Mouse (Mus musculus): ENCODE measurements around the gene Dis3l2. TPM values are rescaled to one million over a fixed set of nuclear protein-coding genes. Genes with fewer than 3 reads are reported as not detected.
A peak's percentile ranks its signal among the peaks of the same experiment; 100 is the strongest.

Dis3l2 gene
- total RNA-seq (2021): 10 to 100 TPM; 25.1 to 25.6 TPM
- long read RNA-seq, experiment 1, transcript Dis3l2-202 (22 exons, 3,154 nt): major isoform, 8 of 22 reads
- long read RNA-seq, experiment 1, partial matches to known transcripts: 5 of 22 reads
- long read RNA-seq, experiment 1, other reads (novel, unspliced or antisense): 5 of 22 reads
- long read RNA-seq, experiment 2, transcript Dis3l2-202 (22 exons, 3,154 nt): major isoform, 5 of 17 reads
- long read RNA-seq, experiment 2, partial matches to known transcripts: 4 of 17 reads
- long read RNA-seq, experiment 2, other reads (novel, unspliced or antisense): 8 of 17 reads

DNA sequence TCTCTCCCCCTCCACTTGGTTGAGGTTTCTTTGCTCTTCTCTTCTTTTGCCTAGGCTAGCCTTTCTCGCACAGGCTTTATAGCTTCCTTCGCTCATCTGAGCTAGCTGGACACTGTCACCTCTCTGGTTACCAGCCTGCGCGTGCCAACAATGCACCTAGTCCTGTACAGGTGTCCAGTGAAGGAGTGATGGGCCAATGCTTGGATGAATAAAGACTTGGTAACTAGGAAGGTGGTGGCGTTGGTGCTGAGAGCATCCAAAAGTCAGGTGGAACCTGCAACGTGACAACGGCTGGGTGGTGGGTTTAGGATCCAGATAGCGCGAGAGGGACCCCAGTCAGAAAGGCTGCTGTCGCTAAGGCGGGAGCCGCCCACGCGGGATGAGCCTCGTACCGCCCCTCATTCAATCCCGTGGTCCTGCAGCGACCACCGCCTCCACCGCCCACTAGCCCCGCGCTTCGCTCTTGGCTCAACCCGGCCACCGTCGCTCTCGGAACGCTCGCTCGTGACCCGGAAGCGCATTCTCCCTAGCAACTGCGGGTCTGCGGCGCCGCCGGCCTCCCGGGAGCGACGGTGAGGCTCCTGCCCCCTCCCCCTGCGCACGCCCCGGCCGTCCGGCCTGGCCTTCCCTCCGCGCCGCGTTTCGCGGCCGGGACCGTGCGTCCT lies at the start of gene Dis3l2:
Gene Dis3l2 (plus strand): TSS at position 509 of the 665 bp plus-strand sequence.
- peak; percentile 86 to 92 for DNase-seq (ENCODE audit: low spot score in 2 of 2)

DNA sequence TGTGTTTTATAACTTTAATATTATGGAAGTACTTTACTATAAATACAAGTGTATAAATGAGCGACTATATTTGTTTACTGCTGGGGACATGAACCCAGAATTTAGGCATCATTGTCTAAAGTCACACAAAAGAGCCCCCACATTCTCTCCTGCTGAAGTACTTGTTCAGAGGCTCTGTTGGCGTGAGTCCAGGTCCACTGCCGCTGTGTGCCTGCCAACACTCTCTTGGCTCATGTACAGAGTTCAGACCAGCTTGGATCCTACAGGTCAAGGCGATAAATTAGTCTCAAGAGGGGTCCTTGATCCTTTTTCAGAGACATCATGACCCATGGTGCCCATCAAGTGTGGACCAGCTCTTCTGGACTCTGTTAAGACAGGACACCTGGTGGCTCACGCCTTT lies 46.5 kb upstream of the Dis3l2 start:
- DNase-seq (ENCODE audit: low spot score in 2 of 2): no peak

DNA sequence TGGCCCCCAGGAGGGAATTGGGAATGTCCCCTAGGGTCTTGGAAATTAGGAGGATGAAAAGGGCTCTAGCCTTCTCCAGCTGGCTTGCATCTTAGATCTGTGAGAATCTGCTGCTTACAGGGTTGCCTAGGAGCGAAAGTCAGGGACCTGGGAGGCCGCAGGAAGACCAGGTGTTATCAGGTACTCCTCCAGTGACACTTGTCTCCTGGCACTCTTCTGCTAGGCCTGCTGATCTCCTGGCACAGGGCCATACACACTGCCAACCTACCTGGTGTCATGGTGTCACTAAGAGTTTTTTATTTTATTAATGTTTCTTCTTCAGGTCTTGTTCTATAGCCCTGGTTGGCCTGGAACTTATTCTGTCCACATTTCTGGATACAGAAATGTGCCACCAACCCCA lies 38.5 kb upstream of the Dis3l2 start:
- no peak for DNase-seq (ENCODE audit: low spot score in 2 of 2)

DNA sequence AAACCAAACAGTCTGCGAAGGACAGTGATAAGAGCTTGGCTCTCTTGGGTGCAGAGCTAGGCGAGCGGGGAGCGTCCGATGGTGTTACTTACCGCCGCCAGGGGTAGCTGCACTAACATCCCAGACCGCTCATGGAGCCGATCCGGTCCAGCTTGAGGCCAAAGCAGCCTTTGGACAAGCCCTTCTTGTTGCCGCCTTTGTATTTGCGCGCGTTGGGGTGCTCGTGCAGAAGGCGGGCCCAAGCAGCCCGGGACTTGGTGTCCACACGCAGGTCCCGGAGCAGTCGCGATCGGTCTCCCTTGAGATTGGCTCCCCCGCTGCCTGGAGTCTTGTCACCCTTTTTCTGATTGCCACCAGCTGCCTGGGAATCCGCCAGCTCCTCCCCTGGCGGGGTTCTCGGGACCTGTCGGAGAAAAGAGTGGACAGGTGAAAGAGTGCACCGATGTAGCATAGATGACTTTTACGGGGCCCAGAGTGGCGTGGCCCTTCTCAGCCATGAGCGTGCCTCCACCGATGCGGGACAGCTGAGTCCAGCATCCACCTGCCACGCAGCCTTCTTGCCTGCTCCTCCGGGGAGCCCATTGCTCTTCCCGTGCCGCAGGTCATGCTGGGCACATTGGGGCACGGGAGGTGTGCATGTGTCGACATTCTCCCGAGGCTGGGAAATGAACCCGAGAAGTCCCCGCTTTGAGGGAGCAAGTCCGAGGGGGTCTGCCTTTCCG lies 33.9 kb upstream of the Dis3l2 start:
- peak; percentile 67 to 75 for DNase-seq (ENCODE audit: low spot score in 2 of 2)

DNA sequence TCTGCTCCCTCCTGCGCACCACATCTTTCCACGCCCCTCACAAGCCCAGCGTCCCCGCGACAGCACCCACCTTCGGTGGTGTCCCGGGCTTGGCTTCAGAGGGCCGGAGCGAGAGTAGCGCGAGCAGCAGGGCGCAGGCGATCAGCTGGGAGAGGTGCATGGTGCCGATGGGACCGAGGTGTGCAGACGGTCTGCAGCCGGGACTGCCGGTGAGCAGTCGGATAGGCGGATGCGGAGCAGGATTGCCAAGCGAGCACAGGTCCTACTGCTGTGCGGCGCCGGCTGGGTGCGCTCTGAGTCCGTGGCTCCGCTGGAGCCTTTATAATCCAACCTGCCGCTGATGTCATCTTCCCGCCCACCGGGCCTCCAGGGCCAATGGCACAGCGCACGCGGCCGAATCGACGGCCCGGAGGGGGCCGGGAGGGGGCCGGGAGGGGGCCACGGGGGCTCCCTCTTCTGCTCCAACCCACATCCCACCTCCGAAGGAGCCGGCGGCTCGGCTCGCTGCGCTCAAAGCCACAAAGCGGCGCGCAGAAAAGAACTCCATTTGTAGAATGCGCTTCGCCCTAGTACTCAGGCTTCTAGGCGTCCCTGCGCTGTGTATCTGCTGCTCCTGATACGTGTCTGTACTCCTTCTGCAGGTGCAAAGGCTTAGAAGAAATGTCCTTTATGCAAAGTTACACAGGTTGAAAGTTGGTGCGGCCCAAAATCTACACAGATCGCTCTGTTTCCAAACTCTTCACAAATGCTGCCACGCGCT lies 33.1 kb upstream of the Dis3l2 start, which contains the start of gene Nppc:
Gene Nppc (minus strand): TSS at position 293 of the 760 bp plus-strand sequence.
- DNase-seq (ENCODE audit: low spot score in 2 of 2): peak; percentile 74 to 86

DNA sequence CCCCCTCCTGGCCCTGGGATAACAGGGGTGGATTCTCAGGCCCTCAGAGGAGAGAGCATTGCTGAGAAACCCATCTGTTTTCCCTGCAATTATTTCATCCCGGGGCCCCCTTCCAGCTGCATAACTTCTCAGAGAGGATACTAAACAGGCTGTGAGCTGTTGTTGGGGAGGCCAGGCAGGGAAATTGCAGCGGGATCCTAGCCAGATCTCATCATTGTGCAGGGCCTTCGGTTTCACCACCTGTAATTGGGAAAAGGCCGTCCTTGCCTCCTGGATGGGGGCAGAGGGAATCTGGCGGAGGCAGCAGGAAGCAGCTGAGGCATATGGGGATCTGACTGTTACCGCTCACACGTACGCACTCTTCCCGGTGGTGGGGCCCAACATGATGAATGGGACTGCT lies 29.2 kb upstream of the Dis3l2 start:
- DNase-seq (ENCODE audit: low spot score in 2 of 2): no peak

DNA sequence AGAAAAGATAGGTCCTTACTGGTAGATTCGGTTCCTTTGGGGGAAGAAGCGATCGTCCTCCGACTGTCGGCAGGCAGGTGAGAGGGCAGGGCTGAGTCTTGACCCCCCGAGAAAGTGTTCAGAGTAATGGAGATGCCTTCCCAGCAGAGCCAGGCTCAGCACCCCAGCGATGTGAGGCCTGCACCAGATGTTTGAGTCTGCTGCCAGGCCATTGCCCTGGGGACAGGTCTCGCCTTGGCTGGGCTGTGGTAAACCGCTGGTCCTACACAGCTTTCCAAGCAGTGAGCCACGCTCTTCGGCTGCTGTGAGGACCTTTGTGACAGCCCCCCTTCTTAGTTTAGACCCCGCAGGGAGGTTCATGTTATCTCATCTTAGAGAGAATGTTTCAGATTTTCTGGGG lies 28.5 kb upstream of the Dis3l2 start:
- DNase-seq (ENCODE audit: low spot score in 2 of 2): no peak

DNA sequence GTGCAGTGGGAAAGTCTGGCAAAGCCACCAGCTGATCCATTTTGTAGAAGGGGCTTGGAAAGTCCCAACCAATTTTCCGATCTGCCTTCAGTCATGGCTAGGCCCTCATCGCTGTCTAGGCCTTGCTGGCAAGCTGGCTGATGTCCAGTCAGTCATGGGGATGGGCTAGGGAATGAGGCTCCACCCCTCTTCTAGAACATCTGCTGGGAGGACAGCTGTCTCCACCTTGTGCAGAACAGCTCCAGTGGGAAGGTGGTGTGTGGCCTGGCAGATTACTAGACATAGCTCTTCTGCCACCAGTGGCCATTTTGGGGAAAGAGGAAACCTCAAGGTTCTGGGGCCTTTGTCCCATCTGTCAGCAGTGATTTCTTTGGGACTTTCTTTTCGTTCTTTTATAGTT lies 26.0 kb upstream of the Dis3l2 start:
- DNase-seq (ENCODE audit: low spot score in 2 of 2): no peak

DNA sequence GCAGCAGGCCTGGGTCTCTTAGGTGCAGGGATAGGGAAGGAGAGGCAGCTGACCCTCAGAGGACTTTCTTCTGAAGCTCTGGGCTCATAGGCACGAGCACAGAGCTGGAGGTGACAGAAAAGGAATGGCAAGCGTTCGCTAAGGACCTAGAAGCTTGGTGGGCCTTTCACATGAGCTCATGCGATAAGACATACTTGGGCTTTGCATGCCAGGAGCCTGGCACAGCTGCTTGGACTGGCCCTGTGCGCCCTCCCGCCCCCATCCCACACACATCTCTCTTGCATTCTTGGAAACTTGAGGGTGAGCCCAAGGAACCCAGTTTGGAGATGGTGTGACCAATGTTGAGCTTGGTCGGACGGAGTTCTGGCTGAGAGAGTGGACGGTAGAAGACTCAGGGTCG lies 24.9 kb upstream of the Dis3l2 start:
- no peak for DNase-seq (ENCODE audit: low spot score in 2 of 2)

DNA sequence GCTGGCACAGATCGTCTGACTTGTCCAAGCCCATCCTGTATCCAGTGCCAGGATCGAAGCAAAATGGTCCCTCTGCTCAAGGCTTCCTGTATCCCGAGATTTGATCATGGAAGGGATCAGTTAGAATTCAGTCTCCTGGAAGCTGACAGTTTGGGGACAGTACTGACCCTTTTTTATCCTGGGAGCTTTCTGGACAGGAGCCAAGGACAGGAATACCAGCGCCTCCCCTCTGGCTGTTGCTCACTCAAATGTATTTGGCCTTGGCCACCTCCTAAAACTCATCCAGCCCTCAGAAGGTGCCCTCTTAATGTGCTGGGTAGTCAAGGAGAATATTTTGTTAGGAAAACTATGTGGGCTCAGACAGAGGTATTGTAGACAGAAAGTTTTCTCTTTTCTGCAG lies 16.4 kb upstream of the Dis3l2 start:
- DNase-seq (ENCODE audit: low spot score in 2 of 2): no peak

DNA sequence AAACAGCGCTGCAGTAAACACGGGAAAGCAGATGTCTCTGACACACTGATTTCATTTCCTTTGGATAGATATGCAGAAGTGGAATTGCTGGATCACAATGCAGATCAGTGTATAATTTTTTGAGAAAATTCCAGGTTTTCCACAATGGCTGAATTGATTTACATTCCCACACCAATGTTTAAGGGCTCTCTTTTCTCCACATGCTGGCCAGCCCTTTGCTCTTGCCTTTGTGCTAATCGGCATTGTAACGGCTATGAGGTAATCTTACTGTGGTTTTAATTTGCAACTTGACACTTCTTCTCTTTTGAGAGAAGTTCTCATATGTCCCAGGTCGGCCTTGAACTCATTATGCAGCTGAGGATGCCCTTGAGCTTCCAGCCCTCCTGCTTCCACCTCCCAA lies 12.6 kb upstream of the Dis3l2 start:
- no peak for DNase-seq (ENCODE audit: low spot score in 2 of 2)

DNA sequence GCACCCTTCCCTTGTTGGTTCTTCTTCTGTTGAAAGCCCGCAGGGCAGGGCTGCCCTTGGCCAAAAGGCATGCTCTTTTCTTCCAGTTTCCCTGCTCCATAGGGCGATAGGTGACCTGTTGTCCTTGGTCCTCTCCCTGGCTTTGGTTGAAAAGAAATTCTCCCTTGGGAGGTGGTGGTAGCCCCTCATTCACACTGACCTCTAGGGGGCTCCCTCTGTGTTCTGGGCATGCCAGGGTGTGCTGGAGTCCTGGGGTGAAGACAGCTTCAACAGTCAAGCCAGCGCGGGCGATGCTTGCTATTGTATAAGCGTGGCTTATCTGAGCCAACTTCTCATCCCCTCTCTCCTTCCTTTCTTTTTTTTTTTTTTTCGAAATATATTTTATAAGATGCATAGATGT lies 6.7 kb upstream of the Dis3l2 start:
- DNase-seq (ENCODE audit: low spot score in 2 of 2): no peak

DNA sequence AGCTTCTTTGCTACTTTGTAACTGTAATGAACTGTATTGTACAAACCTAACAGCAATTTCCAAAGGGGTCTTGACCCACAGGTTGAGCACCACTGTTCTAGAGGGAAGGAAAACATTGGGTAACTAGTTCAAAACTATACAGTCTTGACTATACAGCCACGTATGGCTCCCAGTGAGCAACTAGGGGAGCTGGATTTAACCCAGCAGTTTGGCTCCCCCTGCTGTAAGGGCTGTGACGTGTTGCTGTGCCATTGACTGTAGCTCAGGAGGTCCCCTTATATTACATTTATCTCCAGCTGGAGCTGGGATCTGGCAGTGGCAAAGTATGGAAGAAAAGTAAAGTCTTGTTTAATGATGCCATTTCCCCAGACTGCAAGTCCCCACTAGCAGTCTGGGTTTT lies 4.9 kb upstream of the Dis3l2 start:
- no peak for DNase-seq (ENCODE audit: low spot score in 2 of 2)

DNA sequence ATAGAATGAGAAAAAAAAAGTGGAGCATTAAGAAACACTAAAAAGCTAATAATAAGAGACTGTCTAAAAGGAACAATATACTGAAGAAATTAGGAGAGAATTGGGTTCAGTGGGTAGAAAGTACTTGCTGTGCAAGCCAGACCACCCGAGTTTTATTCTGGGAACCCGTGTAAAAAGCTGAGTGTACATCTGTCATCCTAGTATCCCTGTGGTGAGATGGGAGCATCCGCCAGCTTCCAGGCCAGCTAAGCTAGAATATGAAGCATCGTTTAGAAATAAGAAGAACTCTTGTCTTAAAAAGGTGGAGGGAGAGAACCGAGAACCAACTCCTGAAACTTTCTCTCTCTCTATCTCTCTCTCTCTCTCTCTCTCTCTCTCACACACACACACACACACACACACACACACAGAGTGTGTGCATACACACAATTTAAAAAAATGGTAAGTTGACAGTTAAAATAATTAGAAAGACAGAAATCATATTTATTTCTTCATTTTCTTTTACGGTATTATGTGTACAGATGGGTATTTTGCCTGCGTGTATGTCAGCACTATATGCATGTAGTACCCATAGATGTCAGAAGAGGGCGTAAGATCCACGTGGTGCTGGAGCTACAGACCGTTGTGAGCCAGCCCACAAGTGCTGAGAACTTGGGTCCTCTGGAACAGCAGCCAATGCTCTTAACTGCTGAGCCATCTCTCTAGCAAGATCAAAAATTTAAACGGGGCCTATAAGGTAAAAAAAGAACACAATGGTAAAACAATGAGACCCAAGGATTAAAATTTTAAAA lies 4.1 kb upstream of the Dis3l2 start:
- DNase-seq (ENCODE audit: low spot score in 2 of 2): no peak

DNA sequence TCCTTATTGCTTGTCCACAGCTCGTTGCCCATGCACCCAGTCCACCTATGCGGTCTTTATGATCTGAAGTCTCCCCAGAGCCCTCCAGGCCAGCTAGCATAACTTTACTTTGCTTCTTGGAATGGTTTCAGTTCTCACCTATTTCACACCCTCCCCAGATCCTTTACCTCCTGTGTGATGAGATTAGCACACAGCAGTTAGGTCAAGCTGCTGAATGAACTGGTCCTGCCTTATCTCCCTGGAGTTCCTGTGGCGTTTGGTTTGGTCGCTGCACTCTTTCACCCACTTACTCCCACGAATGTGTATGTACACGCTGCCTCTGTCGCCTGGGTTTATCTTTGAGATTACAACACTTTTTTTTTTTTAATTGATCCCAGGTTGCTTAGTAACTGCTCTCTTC lies 3.2 kb upstream of the Dis3l2 start:
- no peak for DNase-seq (ENCODE audit: low spot score in 2 of 2)

DNA sequence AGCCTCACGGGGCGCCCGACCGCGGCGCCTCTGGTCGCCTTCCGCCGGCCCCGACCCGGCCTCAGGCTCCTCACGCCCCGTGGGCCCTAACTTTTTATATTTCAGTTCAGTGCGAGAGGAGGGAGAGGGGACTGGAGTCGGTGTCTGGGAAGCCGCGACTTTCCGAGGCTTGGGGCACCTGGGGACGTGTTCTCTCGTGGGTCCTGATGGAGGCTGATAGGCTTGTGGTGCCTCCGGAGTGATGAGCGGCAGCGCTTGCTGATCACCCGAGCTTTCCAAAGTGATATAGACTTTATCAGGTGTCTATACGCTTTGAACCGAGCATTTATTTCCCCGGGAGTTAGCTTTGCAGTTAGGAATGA lies 338 bp downstream of the Dis3l2 start:
- no peak for DNase-seq (ENCODE audit: low spot score in 2 of 2)

DNA sequence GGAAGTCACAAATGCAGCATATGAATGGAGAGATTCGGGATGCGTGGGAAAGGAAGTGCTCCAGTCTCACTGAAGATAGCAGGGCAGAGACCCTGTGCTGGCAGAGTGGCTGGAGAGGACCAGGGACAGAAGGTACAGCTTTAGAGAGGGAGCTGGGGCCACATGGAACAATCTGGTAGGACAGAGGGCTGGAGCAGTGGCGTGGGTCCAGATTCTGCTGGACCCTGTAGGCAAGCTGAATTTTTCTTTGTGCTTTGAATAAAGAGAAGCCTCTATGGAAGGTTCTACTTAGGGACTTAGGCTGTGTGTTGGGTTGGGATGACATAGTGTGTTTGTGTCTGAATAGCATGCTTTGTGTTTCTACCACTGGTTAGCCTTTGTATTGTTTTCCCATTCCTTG lies 1.9 kb downstream of the Dis3l2 start:
- peak; percentile 8 to 9 for DNase-seq (ENCODE audit: low spot score in 2 of 2)

DNA sequence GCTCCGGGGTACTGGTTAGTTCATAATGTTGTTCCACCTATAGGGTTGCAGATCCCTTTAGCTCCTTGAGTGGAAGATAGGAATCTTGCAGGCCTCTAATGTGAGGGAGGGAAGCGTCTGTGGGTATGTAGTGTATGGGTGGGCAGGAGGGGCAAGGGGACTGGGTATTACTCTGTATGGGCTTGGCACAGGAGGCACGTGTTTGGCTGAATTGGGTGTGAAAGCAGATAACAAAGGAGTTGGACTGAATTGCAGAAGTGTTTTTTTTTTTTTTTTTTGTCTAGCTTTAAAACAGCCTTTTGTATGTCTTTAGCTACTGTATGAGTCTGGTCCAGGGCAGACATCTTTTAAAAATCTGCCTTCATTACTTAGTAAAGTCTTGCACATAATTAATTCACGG lies 5.9 kb downstream of the Dis3l2 start:
- no peak for DNase-seq (ENCODE audit: low spot score in 2 of 2)

DNA sequence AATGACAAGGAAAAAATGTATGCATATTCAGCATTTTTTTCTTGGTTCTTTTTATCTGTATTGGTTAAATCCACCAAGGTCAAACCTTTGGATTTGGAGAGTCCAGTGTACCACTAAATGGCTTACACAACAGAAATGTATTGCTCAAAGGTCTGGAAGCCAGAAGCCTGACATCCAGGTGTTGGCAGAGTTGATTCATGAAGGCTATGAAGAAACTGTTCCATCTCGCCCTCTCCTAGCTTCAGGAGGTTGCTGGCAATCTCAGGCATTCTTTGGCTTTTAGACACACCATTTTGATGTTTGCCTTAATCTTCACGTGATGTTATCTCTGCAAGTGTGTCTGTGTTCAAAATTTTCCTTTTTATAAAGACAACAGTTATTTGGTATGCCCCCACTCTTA lies 8.4 kb downstream of the Dis3l2 start:
- no peak for DNase-seq (ENCODE audit: low spot score in 2 of 2)

DNA sequence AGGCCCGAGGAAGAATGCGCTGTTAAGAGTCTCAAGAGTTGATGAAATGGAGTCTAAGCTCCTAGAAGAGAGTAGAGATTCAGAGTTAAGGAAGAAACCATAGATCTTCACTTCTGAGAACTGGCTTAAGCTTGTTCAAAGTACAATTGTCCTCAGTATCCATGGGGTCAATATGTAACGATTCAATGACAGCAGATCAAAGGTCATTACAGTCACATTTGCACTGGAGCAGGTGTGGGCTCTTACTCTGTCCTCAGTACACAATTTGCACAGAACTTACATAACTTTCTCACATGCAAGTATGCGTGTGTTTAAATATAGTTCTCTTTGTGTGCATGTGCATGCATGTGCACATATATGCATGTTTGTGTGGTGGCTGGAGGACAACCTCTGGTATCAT lies 9.4 kb downstream of the Dis3l2 start:
- no peak for DNase-seq (ENCODE audit: low spot score in 2 of 2)

DNA sequence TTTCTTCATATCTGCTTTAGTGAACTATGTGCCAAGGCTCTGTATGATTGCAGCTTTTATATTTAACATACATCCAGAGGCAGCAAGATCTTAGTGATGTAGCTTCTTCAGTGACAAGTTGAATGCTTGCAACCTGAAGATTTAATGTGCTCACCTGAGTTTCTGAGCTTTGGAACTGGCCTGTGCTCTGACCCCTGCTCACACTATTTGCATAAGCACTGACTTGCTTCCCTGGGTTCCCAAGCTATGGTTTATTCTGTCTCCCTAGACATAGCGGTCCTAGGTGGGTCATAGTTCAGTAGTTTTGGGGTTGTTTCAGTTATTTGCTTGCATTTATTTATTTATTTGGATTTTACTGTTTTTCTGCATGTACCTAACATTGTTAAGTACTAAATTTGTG lies 14.6 kb downstream of the Dis3l2 start:
- no peak for DNase-seq (ENCODE audit: low spot score in 2 of 2)

Data from left cerebral cortex, adult 18-20 months (tissue).